Mouse (Mus musculus): ENCODE measurements at regions not wholly inside any gene's neighbourhood (a gene's known extent, or its start where the extent isn't known, plus 50 kb on each side); places are given as distances from the start of the nearest gene placed in this dataset.

GRCm38 (mm10) chr12:59523368-59523767 lies 303.8 kb upstream of the Fbxo33 start:
- TF ChIP-seq CTCF (IDR thresholded peaks at IDR 0.05; ENCODE audit: low read depth) (no peak), EP300 (optimal IDR thresholded peaks at IDR 0.05) (no peak)
